Comparison of ENCODE assay signal across 25 mouse cellular contexts in the genomic region with DNA sequence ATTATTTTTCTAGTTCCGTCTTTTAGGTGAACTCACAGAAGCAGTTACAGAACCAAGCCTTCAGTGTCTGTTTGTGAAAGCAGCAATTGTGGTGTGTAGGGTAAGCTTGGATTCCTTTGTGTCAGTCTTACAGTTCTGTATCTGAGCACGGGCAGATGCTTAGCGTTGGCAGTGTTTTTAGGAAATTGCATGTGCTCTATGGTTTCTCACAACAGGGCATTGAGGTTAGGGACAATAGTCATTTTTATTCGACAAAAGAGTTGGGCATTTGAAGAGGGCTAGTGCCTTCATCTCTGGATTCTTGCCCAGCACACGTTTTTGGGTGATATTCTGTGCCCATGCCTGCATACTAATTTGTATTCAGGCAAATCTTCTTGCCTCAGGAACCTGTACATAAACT.
DNase-seq lines count a peak whose midpoint lies in the region; ATAC-seq and TF ChIP-seq lines count a peak whose summit lies in the region.
"Had no signal": no experiment of that assay in that cellular context is flagged by ENCODE, and none has a peak within 500 bp of the region (broad histone marks: within the 10 kb centered on the region; RNA-seq: fewer than 3 reads in every experiment).

No protein-coding gene starts in this region.

- no peak overlapping the region for H3K4me3 ChIP-seq in left cerebral cortex, adult 2 months
- H3K4me3 ChIP-seq in heart, embryonic 12.5 days: no peak overlapping the region
- H3K4me3 ChIP-seq: hindbrain, embryonic 12.5 days; intestine, embryonic 15.5 days; limb, embryonic 13.5 days; lung, embryonic 15.5 days; neural tube, embryonic 13.5 days had no signal

- no peak overlapping the region for H3K9ac ChIP-seq in heart, embryonic 12.5 days
- H3K9ac ChIP-seq: hindbrain, embryonic 12.5 days; intestine, embryonic 15.5 days; limb, embryonic 13.5 days; lung, embryonic 15.5 days; neural tube, embryonic 13.5 days had no signal

- peak; percentile 90 for ATAC-seq in frontal cortex, adult (ENCODE audit: low TSS enrichment)
- no peak for ATAC-seq in heart, embryonic 12.5 days (ENCODE audit: insufficient number of reproducible peaks, low FRiP score)
- ATAC-seq: hindbrain, postnatal 0 days; intestine, embryonic 15.5 days had no signal

- no peaks in the 10 kb centered on the region for H3K4me1 ChIP-seq in heart, embryonic 12.5 days (replicated peaks)
- H3K4me1 ChIP-seq: hindbrain, embryonic 12.5 days; intestine, embryonic 15.5 days; limb, embryonic 13.5 days; lung, embryonic 15.5 days; neural tube, embryonic 13.5 days had no signal

- H3K27me3 ChIP-seq in heart, embryonic 12.5 days (replicated peaks): no peaks in the 10 kb centered on the region
- H3K27me3 ChIP-seq: hindbrain, embryonic 12.5 days; intestine, embryonic 15.5 days; limb, embryonic 13.5 days; lung, embryonic 15.5 days; neural tube, embryonic 13.5 days had no signal

- no peak for TF ChIP-seq CTCF in left cerebral cortex, adult 2 months (IDR thresholded peaks at IDR 0.05)

- no peak overlapping the region for H3K4me2 ChIP-seq in heart, embryonic 12.5 days
- H3K4me2 ChIP-seq: hindbrain, embryonic 12.5 days; intestine, embryonic 15.5 days; limb, embryonic 13.5 days; liver, embryonic 11.5 days; lung, embryonic 15.5 days; midbrain, embryonic 11.5 days; neural tube, embryonic 13.5 days had no signal

- H3K36me3 ChIP-seq in heart, embryonic 12.5 days: no peaks in the 10 kb centered on the region
- H3K36me3 ChIP-seq: G1E; hindbrain, embryonic 12.5 days; intestine, embryonic 15.5 days; limb, embryonic 13.5 days; lung, embryonic 15.5 days; neural tube, embryonic 13.5 days had no signal

- intact Hi-C loops in left cerebral cortex, adult 2 months (cut with DNase I): no loop called here

- DNase-seq in cerebellum, adult 11-12 months: peak; percentile 2
- DNase-seq in cerebellum, postnatal 4 days (ENCODE audit: low spot score in 2 of 2): no peak
- DNase-seq in frontal cortex, postnatal 36 days (ENCODE audit: low spot score in 2 of 2): no peak
- peak; percentile 9 to 11 for DNase-seq in left cerebral cortex, adult 9 months (ENCODE audit: low spot score in 2 of 2)
- no peak for DNase-seq in left cerebral cortex, adult 2 months (ENCODE audit: extremely low spot score in 1 of 2, low spot score in 2 of 2)
- peak; percentile 59 for DNase-seq in layer of hippocampus, adult 9-11 months
- DNase-seq: adrenal gland, postnatal 10 days; cerebellum, postnatal 14 days; heart, postnatal 14 days; kidney, adult 2 months; kidney, postnatal 36 days; right cerebral cortex, postnatal 25 days; thymus, adult 18-20 months; thymus, postnatal 25 days had no signal

- no peaks in the 10 kb centered on the region for H3K9me3 ChIP-seq in heart, embryonic 12.5 days (replicated peaks)
- H3K9me3 ChIP-seq: hindbrain, embryonic 12.5 days; intestine, embryonic 15.5 days; limb, embryonic 13.5 days; lung, embryonic 15.5 days; neural tube, embryonic 13.5 days had no signal

- H3K27ac ChIP-seq in left cerebral cortex, adult 2 months: no peak overlapping the region; the same call in 1 of the 2 replicates
- H3K27ac ChIP-seq in heart, embryonic 12.5 days (ENCODE audit: poor library complexity, severe bottlenecking): no peak overlapping the region
- H3K27ac ChIP-seq: hindbrain, embryonic 12.5 days; hindbrain, postnatal 0 days; intestine, embryonic 15.5 days; limb, embryonic 13.5 days; lung, embryonic 15.5 days; neural tube, embryonic 13.5 days had no signal

- 69% methylated on average over 5 of the region's 5 CpGs for WGBS in heart, embryonic 12.5 days

Comparison
In these comparisons a context has a peak if more than half of its experiments do, and no peak if none do; other contexts are left out.
1. DNase-seq: peak in cerebellum, adult 11-12 months (single experiment), left cerebral cortex, adult 9 months (2 of 2) and layer of hippocampus, adult 9-11 months (single experiment); none in cerebellum, postnatal 4 days (0 of 2), frontal cortex, postnatal 36 days (0 of 2) and left cerebral cortex, adult 2 months (0 of 2).